Mouse (Mus musculus): ENCODE data around the gene Ddx11. TPM values are rescaled to one million over a fixed set of nuclear protein-coding genes. Genes with fewer than 3 reads are reported as not detected.

Gene Ddx11
- polyA plus RNA-seq, 1 experiment from 2014 or later: 6.2 TPM

DNA sequence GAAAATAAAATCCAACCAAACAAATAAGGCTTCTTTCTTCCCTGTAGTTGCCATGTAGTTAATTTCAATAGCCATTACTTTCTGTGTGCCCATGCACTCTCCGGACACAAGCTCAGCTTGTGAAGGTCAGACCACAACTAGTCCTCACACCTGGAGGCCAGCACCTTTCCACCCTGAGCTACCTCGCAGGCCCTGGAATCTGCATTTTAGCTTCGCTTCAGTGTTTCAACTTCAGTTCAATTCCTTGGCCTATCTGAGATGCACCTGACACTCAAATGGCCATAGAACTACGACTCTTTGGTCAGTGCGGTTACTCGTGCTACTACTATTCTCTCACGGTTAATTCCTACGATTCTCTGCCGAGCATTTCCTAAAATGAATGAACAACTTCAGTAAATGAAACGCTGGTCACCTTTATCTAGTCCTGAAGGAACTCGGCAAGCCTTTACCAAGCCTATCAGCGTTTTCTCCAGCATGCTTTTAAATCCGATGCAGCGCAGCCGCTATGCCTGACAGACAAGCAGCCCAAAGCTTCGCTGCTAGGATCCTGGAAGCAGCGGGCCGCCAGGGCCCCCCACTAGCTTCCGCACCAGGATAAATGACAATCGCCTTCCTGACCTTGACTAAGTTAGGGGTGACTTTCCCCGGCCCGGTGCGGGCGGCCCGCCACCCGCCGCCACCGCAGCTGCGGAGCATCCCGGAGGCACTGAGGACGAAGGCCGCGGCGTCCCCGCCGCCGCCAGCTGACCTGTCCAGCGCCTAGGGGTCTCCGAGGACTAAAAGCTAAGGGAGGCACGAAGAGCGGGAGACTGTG, 22.5 kb upstream of the Ddx11 start:
- no peak; the same call in 1 of the 2 replicates for ATAC-seq (ENCODE audit: low FRiP score)
- H3K27me3 ChIP-seq: no peaks in the 10 kb centered on the region
- H3K4me1 ChIP-seq (replicated peaks): peaks cover 17% of the 10 kb centered on the region
- peak overlapping the region; percentile 92 for H3K9ac ChIP-seq
- H3K36me3 ChIP-seq: no peaks in the 10 kb centered on the region
- H3K27ac ChIP-seq: peak overlapping the region; percentile 97
- WGBS: 1% methylated on average over 41 of the region's 41 CpGs
- peak overlapping the region; percentile 69 for H3K4me3 ChIP-seq
- H3K4me2 ChIP-seq: peak overlapping the region; percentile 85
- H3K9me3 ChIP-seq: no peaks in the 10 kb centered on the region

DNA sequence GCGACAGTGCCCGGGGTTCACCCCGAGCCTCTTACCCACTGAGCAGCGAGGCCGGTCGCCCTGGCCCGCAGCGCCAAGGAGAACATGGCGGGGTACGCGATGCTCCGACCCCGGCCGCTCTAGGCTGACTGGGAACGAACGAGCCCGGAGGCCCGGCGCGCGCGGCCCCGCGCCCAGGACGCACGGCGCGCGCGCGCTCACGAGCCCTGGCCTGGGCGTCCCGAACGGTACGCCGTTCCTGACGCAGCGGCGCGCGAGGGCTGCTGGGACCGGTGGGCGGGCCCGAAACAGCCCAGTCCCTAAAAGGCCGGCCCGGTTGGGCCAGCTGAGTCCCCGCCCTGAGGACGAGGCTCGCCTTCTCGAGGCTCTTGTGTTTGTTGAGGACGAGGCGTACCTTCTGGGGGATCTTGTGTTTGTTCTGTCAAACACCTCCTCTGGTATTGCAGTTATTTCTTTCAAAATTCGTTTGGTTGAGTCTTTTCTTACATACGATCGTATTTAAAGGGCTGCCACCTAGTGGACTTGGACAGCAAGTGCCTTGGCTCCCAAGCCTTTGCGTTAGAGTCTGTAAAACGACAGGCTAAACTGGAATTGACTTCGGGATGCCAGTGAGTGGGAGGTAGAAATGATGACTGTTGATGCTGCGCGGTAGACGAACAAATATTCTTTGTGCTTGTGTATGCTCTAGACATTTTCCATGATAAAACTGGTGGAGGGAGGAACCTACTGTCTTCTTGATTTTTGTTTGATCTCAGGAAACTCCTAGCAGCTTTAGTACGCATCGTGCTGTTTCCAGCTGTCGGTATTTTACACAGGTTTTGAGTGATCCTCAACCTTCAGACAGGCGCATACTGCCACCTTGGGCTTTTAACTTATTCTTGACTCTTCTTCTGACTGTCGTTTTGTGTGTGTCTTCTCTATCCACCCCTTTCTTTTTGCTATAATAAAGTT, 21.7 kb upstream of the Ddx11 start, which contains the start of gene Ndufv2:
TSS of gene Ndufv2 (minus strand) at position 180 of the 951 bp plus-strand sequence.
- H3K36me3 ChIP-seq: no peaks in the 10 kb centered on the region
- H3K27me3 ChIP-seq: no peaks in the 10 kb centered on the region
- 2% methylated on average over 67 of the region's 67 CpGs for WGBS
- H3K9me3 ChIP-seq: no peaks in the 10 kb centered on the region
- H3K4me1 ChIP-seq (replicated peaks): peaks cover 17% of the 10 kb centered on the region
- H3K27ac ChIP-seq: peak within 1 kb of the TSS; percentile 97
- H3K9ac ChIP-seq: peak within 1 kb of the TSS; percentile 92
- peak within 1 kb of the TSS; percentile 85 for H3K4me2 ChIP-seq
- H3K4me3 ChIP-seq: peak within 1 kb of the TSS; percentile 69
- ATAC-seq (ENCODE audit: low FRiP score): peak; percentile 99

DNA sequence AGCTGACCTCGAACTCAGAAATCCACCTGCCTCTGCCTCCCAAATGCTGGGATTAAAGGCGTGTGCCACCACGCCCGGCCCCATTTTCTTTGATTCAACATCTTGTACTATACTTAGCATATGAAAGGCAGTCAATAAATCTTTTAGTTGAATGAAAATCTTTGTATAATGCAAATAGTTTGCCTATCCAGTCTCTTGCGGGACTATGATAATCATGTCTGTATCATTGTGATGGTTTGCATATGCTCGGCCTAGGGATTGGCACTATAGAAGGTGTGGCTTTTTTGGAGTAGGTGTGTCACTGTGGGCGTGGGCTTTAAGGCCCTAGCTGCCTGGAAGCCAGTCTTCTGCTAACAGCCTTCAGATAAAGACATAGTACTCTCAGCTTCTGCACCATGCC, 19.2 kb upstream of the Ddx11 start:
- WGBS: 85% methylated on average over 7 of the region's 7 CpGs
- ATAC-seq (ENCODE audit: low FRiP score): no peak
- no peaks in the 10 kb centered on the region for H3K9me3 ChIP-seq
- H3K9ac ChIP-seq: no peak overlapping the region
- H3K4me3 ChIP-seq: no peak overlapping the region
- no peaks in the 10 kb centered on the region for H3K36me3 ChIP-seq
- H3K4me2 ChIP-seq: no peak overlapping the region
- no peaks in the 10 kb centered on the region for H3K27me3 ChIP-seq
- H3K27ac ChIP-seq: no peak overlapping the region
- peaks cover 15% of the 10 kb centered on the region for H3K4me1 ChIP-seq (replicated peaks)

DNA sequence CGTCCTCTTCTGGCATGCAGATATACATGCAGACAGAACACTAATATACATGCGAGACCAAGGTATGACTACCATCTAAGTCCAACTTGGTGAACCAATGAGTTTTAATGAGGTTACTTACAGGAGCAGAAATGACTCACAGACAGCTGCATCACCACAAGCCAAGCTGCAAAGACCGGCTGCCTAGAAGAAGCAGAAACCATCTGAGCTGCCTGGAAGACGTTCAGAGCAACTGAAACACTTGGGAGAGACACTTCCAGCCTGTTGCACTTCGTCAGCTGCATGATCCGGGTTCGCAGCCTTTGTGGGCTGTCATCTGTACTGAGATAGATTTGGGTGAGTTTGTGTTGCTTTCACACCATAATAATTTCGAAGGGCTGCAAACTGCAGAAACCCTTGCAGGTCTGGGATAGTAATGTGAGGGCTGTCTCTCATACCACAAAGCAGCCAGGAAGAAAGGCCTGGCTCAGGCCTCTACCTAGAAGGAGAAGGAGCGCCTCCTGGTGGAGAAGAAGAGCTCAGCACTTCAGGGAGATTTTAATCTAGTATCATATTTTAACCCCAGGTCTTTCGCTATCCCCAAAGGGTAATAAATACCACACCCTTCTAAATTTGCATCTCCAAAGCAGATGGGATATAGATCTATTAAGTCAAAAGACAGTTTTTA, 16.6 kb upstream of the Ddx11 start:
- H3K4me3 ChIP-seq: no peak overlapping the region
- 60% methylated on average over 10 of the region's 10 CpGs for WGBS

GRCm38 (mm10) chr17:66107466-66107865, 15.9 kb upstream of the Ddx11 start:
- Histone ChIP-seq H3K27ac (no peak overlapping the region), H3K27me3 (no peaks in the 10 kb centered on the region), H3K4me3 (no peak overlapping the region), H3K36me3 (no peaks in the 10 kb centered on the region), H3K9me3 (no peaks in the 10 kb centered on the region), H3K4me2 (no peak overlapping the region), H3K4me1 (replicated peaks) (peaks cover 16% of the 10 kb centered on the region), H3K9ac (no peak overlapping the region)
- ATAC-seq (ENCODE audit: low FRiP score): no peak
- 71% methylated on average over 8 of the region's 8 CpGs for WGBS

More for the DNA sequence above, 16.6 kb upstream of the Ddx11 start:
- Histone ChIP-seq H3K9me3 (no peaks in the 10 kb centered on the region), H3K27me3 (no peaks in the 10 kb centered on the region), H3K9ac (no peak overlapping the region), H3K27ac (no peak overlapping the region), H3K4me2 (no peak overlapping the region), H3K36me3 (no peaks in the 10 kb centered on the region), H3K4me1 (replicated peaks) (peaks cover 9% of the 10 kb centered on the region)
- ATAC-seq (ENCODE audit: low FRiP score): no peak

GRCm38 (mm10) chr17:66108198-66108597, 15.1 kb upstream of the Ddx11 start:
- Histone ChIP-seq H3K27me3 (no peaks in the 10 kb centered on the region), H3K4me1 (replicated peaks) (peaks cover 21% of the 10 kb centered on the region), H3K9me3 (no peaks in the 10 kb centered on the region), H3K27ac (no peak overlapping the region), H3K4me3 (no peak overlapping the region), H3K36me3 (no peaks in the 10 kb centered on the region), H3K9ac (no peak overlapping the region), H3K4me2 (no peak overlapping the region)
- ATAC-seq (ENCODE audit: low FRiP score): no peak
- WGBS: 89% methylated on average over 4 of the region's 4 CpGs

GRCm38 (mm10) chr17:66110746-66111145, 12.6 kb upstream of the Ddx11 start:
- peak; percentile 22; the same call in 1 of the 2 replicates for ATAC-seq (ENCODE audit: low FRiP score)
- peak overlapping the region; percentile 86 for H3K9ac ChIP-seq
- 50% methylated on average over 6 of the region's 6 CpGs for whole genome bisulfite sequencing
- H3K36me3 ChIP-seq: peaks cover 21% of the 10 kb centered on the region
- H3K4me2 ChIP-seq: peak overlapping the region; percentile 68
- H3K4me1 ChIP-seq (replicated peaks): peaks cover 21% of the 10 kb centered on the region
- no peaks in the 10 kb centered on the region for H3K9me3 ChIP-seq
- H3K4me3 ChIP-seq: peak overlapping the region; percentile 83
- H3K27me3 ChIP-seq: no peaks in the 10 kb centered on the region
- H3K27ac ChIP-seq: no peak overlapping the region

- Histone ChIP-seq H3K36me3 (peaks cover 29% of the 10 kb centered on the region), H3K27ac (peak within 1 kb of the TSS; percentile 78), H3K27me3 (no peaks in the 10 kb centered on the region), H3K9ac (peak within 1 kb of the TSS; percentile 86), H3K4me1 (replicated peaks) (peaks cover 21% of the 10 kb centered on the region), H3K4me2 (peak within 1 kb of the TSS; percentile 68), H3K9me3 (no peaks in the 10 kb centered on the region), H3K4me3 (peak within 1 kb of the TSS; percentile 83)
- peak; percentile 97 for ATAC-seq (ENCODE audit: low FRiP score)
- WGBS: under 1% methylated on average over 41 of the region's 41 CpGs
These were observed 11.8 kb upstream of the Ddx11 start, which contains the start of gene Washc1 for GRCm38 (mm10) chr17:66111402-66111959. Gene Washc1, plus strand, starts transcription at chr17:66111545.

DNA sequence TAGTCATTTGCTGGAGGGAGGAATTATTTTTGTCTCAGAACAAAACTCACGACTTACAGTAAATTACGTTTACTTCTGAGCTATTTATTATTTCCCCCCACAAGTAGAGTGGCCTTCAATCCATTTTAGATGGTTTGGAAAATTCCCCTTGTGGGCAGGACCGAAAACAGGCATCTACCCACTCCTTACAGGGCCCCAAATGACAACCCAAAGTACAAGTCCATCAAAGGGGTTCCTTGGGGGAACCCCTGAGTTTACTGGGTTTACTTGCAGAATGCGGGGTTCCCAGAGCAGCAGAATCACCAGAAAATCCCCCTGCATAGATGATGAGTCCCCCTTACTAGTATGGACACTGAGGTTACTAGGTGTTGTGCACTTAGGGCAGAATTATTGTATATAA, 11.2 kb upstream of the Ddx11 start:
- Histone ChIP-seq H3K36me3 (peaks cover 36% of the 10 kb centered on the region), H3K4me1 (replicated peaks) (peaks cover 21% of the 10 kb centered on the region), H3K27ac (no peak overlapping the region), H3K4me2 (peak overlapping the region; percentile 68), H3K27me3 (no peaks in the 10 kb centered on the region), H3K4me3 (peak overlapping the region; percentile 83), H3K9ac (peak overlapping the region; percentile 86), H3K9me3 (no peaks in the 10 kb centered on the region)
- ATAC-seq (ENCODE audit: low FRiP score): no peak
- 55% methylated on average over 4 of the region's 4 CpGs for WGBS

DNA sequence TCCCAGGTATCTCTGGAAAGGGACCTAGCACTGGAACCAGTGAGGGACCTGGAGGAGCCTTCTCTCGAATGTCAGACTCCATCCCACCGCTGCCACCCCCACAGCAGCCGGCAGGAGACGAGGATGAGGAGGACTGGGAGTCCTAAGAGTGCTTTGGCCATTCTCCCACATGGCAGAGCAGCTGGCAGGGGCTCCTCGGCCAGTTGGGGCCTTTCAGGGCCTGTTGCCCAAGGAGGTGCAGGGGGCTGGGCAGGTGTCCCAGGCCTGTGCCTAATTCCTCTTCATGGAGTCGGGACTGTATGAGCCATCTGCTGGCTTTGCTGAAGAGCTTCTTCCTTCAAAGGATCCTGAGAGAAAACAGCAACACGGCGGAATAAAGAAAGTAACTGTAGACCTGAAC, 4.3 kb upstream of the Ddx11 start:
- Histone ChIP-seq H3K4me3 (no peak overlapping the region), H3K9ac (no peak overlapping the region), H3K4me2 (no peak overlapping the region), H3K9me3 (no peaks in the 10 kb centered on the region), H3K27me3 (no peaks in the 10 kb centered on the region), H3K27ac (no peak overlapping the region), H3K4me1 (replicated peaks) (peaks cover 4% of the 10 kb centered on the region), H3K36me3 (peaks cover 65% of the 10 kb centered on the region)
- WGBS: 92% methylated on average over 8 of the region's 8 CpGs
- ATAC-seq (ENCODE audit: low FRiP score): no peak

DNA sequence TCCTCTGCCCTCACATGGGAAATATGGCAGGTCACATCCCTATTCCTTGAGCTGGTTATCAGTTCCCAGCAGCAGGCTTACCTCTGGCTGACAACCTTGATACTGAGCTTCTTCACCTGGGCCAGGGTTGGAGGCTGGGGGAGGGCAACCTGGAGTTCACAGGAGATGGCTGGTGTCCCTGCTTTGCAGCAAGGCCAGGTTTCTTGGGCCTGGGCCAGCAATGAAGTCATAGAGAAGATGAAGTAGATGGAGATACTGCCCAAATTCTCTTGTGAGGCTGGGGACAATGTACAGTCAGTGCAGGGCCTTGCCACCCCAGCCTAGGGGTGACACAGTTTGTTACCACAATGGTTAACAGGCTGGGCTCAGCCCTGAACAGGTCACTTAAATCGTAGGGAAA, 2.6 kb upstream of the Ddx11 start:
- ATAC-seq (ENCODE audit: low FRiP score): no peak
- no peak overlapping the region for H3K4me3 ChIP-seq
- no peaks in the 10 kb centered on the region for H3K9me3 ChIP-seq
- H3K4me2 ChIP-seq: no peak overlapping the region
- H3K27me3 ChIP-seq: no peaks in the 10 kb centered on the region
- 86% methylated on average over 1 of the region's 1 CpGs for WGBS
- H3K27ac ChIP-seq: no peak overlapping the region
- no peak overlapping the region for H3K9ac ChIP-seq
- H3K4me1 ChIP-seq (replicated peaks): peaks cover 9% of the 10 kb centered on the region
- H3K36me3 ChIP-seq: peaks cover 47% of the 10 kb centered on the region

All from hindbrain, embryonic 13.5 days (tissue).